Mouse (Mus musculus) hindbrain, embryonic 12.5 days (tissue): ENCODE measurements around the gene Cox15. TPM values are rescaled to one million over a fixed set of nuclear protein-coding genes. Genes with fewer than 3 reads are reported as not detected.

ENCODE experiments used
- ATAC-seq: fragments of 200-750 bp; cut with Nextera tagmentation; 2 replicates; pipeline ENCODE4 v1.8.0; 2017; ENCODE audit warnings: moderate TSS enrichment; ENCODE audit not compliant: low FRiP score
- H3K27ac ChIP-seq: fragments of 300-500 bp; sonication (generic); 2 replicates; pipeline ENCODE4 v1.5.1; 2016; ENCODE audit warnings: mild to moderate bottlenecking
- H3K27me3 ChIP-seq: fragments of 300-500 bp; sonication (generic); 2 replicates; pipeline ENCODE4 v1.6.1; 2016; ENCODE audit warnings: mild to moderate bottlenecking
- H3K36me3 ChIP-seq: fragments of 300-500 bp; sonication (generic); 2 replicates; pipeline ENCODE4 v1.6.1; 2016; ENCODE audit warnings: mild to moderate bottlenecking
- H3K4me1 ChIP-seq: fragments of 300-500 bp; sonication (generic); 2 replicates; pipeline ENCODE4 v1.6.1; 2016
- H3K4me2 ChIP-seq: fragments of 300-500 bp; sonication (generic); replicated peaks from 2 replicates; pipeline ENCODE4 v1.6.1; 2016; ENCODE audit warnings: mild to moderate bottlenecking
- H3K4me3 ChIP-seq: fragments of 300-500 bp; sonication (generic); 2 replicates; pipeline ENCODE4 v1.5.1; 2016; ENCODE audit warnings: mild to moderate bottlenecking
- H3K9ac ChIP-seq: fragments of 300-500 bp; sonication (generic); 2 replicates; pipeline ENCODE4 v1.6.1; 2016; ENCODE audit warnings: mild to moderate bottlenecking, moderate library complexity
- H3K9me3 ChIP-seq: fragments of 300-500 bp; sonication (generic); replicated peaks from 2 replicates; pipeline ENCODE4 v1.6.1; 2016; ENCODE audit warnings: mild to moderate bottlenecking
- WGBS: fragments of 180-500 bp; shearing (Covaris S2); methylation state at CpG from one replicate; pipeline ENCODE4 v1.1.7; 2016; 5-methylcytosine and 5-hydroxymethylcytosine counted together
- polyA plus RNA-seq: library from polyadenylated mRNA; unstranded; fragments of >200 nt; fragmentation: Nextera tagmentation; extraction: Ambion mirVana; gene quantifications from 2 replicates; pipeline ENCODE4 v1.2.1, GENCODE M21; 2016

The Cox15 gene
- polyA plus RNA-seq, result 12.0 and 13.7 TPM in 2 replicates

GRCm38 (mm10) chr19:43752489-43753225 lies at the start of gene Cox15, which contains the start of gene Cutc:
Gene Cox15, minus strand, starts transcription at chr19:43753000.
Gene Cutc, plus strand, starts transcription at chr19:43752996.
- ATAC-seq, result peak; percentile 95
- Histone ChIP-seq H3K4me2 (peak within 1 kb of the TSS; percentile 61), H3K9ac (peak within 1 kb of the TSS; percentile 66), H3K4me1 (peaks cover 4% of the 10 kb centered on the region), H3K9me3 (no peaks in the 10 kb centered on the region), H3K4me3 (peak within 1 kb of the TSS; percentile 67), H3K36me3 (peaks cover 13% of the 10 kb centered on the region), H3K27me3 (no peaks in the 10 kb centered on the region), H3K27ac (peak within 1 kb of the TSS; percentile 89)
- 1% methylated on average over 61 of the region's 62 CpGs for WGBS

- WGBS, result 83% methylated on average over 9 of the region's 9 CpGs
- Histone ChIP-seq H3K27ac (no peak overlapping the region), H3K4me3 (no peak overlapping the region), H3K27me3 (no peaks in the 10 kb centered on the region), H3K9me3 (no peaks in the 10 kb centered on the region), H3K4me1 (no peaks in the 10 kb centered on the region), H3K36me3 (no peaks in the 10 kb centered on the region), H3K9ac (no peak overlapping the region), H3K4me2 (no peak overlapping the region)
- ATAC-seq, result no peak
Measured at GRCm38 (mm10) chr19:43801427-43802051, 48.7 kb upstream of the Cox15 start.

GRCm38 (mm10) chr19:43797216-43797615 lies 44.4 kb upstream of the Cox15 start:
- Histone ChIP-seq H3K27me3 (no peaks in the 10 kb centered on the region), H3K4me2 (no peak overlapping the region), H3K4me1 (no peaks in the 10 kb centered on the region), H3K9ac (no peak overlapping the region), H3K9me3 (no peaks in the 10 kb centered on the region), H3K4me3 (no peak overlapping the region), H3K27ac (no peak overlapping the region), H3K36me3 (no peaks in the 10 kb centered on the region)
- 77% methylated on average over 5 of the region's 5 CpGs for WGBS
- ATAC-seq, result no peak

- no peak for ATAC-seq
- Histone ChIP-seq H3K9ac (no peak overlapping the region), H3K36me3 (no peaks in the 10 kb centered on the region), H3K4me3 (no peak overlapping the region), H3K9me3 (no peaks in the 10 kb centered on the region), H3K4me2 (no peak overlapping the region), H3K27me3 (no peaks in the 10 kb centered on the region), H3K4me1 (no peaks in the 10 kb centered on the region), H3K27ac (no peak overlapping the region)
- WGBS, result 85% methylated on average over 8 of the region's 8 CpGs
Measured at GRCm38 (mm10) chr19:43795511-43795910, 42.7 kb upstream of the Cox15 start.

- no peaks in the 10 kb centered on the region for H3K27me3 ChIP-seq
- H3K4me1 ChIP-seq, result no peaks in the 10 kb centered on the region
- no peak overlapping the region for H3K9ac ChIP-seq
- H3K27ac ChIP-seq, result no peak overlapping the region
- H3K36me3 ChIP-seq, result no peaks in the 10 kb centered on the region
- H3K4me3 ChIP-seq, result no peak overlapping the region
- ATAC-seq, result no peak
- no peaks in the 10 kb centered on the region for H3K9me3 ChIP-seq
- H3K4me2 ChIP-seq, result no peak overlapping the region
- 95% methylated on average over 1 of the region's 1 CpGs for WGBS
Measured at GRCm38 (mm10) chr19:43793951-43794350, 41.2 kb upstream of the Cox15 start.

GRCm38 (mm10) chr19:43792537-43792936 lies 39.7 kb upstream of the Cox15 start:
- Histone ChIP-seq H3K4me2 (no peak overlapping the region), H3K9me3 (no peaks in the 10 kb centered on the region), H3K4me1 (no peaks in the 10 kb centered on the region), H3K4me3 (no peak overlapping the region), H3K27me3 (no peaks in the 10 kb centered on the region), H3K9ac (no peak overlapping the region), H3K27ac (no peak overlapping the region), H3K36me3 (no peaks in the 10 kb centered on the region)
- 88% methylated on average over 4 of the region's 4 CpGs for WGBS
- ATAC-seq, result no peak

GRCm38 (mm10) chr19:43789817-43790216 lies 37.0 kb upstream of the Cox15 start:
- H3K36me3 ChIP-seq, result no peaks in the 10 kb centered on the region
- no peaks in the 10 kb centered on the region for H3K27me3 ChIP-seq
- H3K4me3 ChIP-seq, result no peak overlapping the region
- no peak for ATAC-seq
- WGBS, result 93% methylated on average over 7 of the region's 7 CpGs
- no peak overlapping the region for H3K27ac ChIP-seq
- no peaks in the 10 kb centered on the region for H3K9me3 ChIP-seq
- no peak overlapping the region for H3K9ac ChIP-seq
- H3K4me2 ChIP-seq, result no peak overlapping the region
- no peaks in the 10 kb centered on the region for H3K4me1 ChIP-seq

- WGBS, result 85% methylated on average over 13 of the region's 13 CpGs
- H3K27ac ChIP-seq, result no peak overlapping the region
Measured at GRCm38 (mm10) chr19:43786249-43787026, 33.6 kb upstream of the Cox15 start.

GRCm38 (mm10) chr19:43784761-43785160 lies 32.0 kb upstream of the Cox15 start:
- 83% methylated on average over 8 of the region's 8 CpGs for WGBS
- Histone ChIP-seq H3K27me3 (no peaks in the 10 kb centered on the region), H3K9me3 (no peaks in the 10 kb centered on the region), H3K9ac (no peak overlapping the region), H3K4me3 (no peak overlapping the region), H3K4me2 (no peak overlapping the region), H3K4me1 (no peaks in the 10 kb centered on the region), H3K36me3 (no peaks in the 10 kb centered on the region), H3K27ac (no peak overlapping the region)
- no peak for ATAC-seq

More at GRCm38 (mm10) chr19:43786249-43787026, 33.6 kb upstream of the Cox15 start:
- Histone ChIP-seq H3K36me3 (no peaks in the 10 kb centered on the region), H3K4me1 (no peaks in the 10 kb centered on the region), H3K9me3 (no peaks in the 10 kb centered on the region), H3K4me2 (no peak overlapping the region), H3K9ac (no peak overlapping the region), H3K4me3 (no peak overlapping the region), H3K27me3 (no peaks in the 10 kb centered on the region)
- no peak for ATAC-seq

- H3K36me3 ChIP-seq, result no peaks in the 10 kb centered on the region
- no peaks in the 10 kb centered on the region for H3K4me1 ChIP-seq
- H3K27me3 ChIP-seq, result no peaks in the 10 kb centered on the region
- 83% methylated on average over 3 of the region's 3 CpGs for WGBS
- H3K9me3 ChIP-seq, result no peaks in the 10 kb centered on the region
- ATAC-seq, result no peak
- H3K9ac ChIP-seq, result no peak within 1 kb of the TSS
- H3K4me2 ChIP-seq, result no peak within 1 kb of the TSS
- H3K4me3 ChIP-seq, result no peak within 1 kb of the TSS
- H3K27ac ChIP-seq, result no peak within 1 kb of the TSS
Measured at GRCm38 (mm10) chr19:43781980-43782379, 29.2 kb upstream of the Cox15 start, which contains the start of gene Abcc2. Gene Abcc2, plus strand, starts transcription at chr19:43782192.

- WGBS, result 87% methylated on average over 5 of the region's 5 CpGs
- no peaks in the 10 kb centered on the region for H3K27me3 ChIP-seq
- H3K9ac ChIP-seq, result no peak overlapping the region
Measured at GRCm38 (mm10) chr19:43780391-43780790, 27.6 kb upstream of the Cox15 start.

GRCm38 (mm10) chr19:43777308-43777707 lies 24.5 kb upstream of the Cox15 start:
- Histone ChIP-seq H3K9me3 (no peaks in the 10 kb centered on the region), H3K4me3 (no peak overlapping the region), H3K4me2 (no peak overlapping the region), H3K27me3 (no peaks in the 10 kb centered on the region), H3K9ac (no peak overlapping the region), H3K36me3 (no peaks in the 10 kb centered on the region), H3K4me1 (no peaks in the 10 kb centered on the region), H3K27ac (no peak overlapping the region)
- no peak for ATAC-seq
- WGBS, result 75% methylated on average over 2 of the region's 2 CpGs

More at GRCm38 (mm10) chr19:43780391-43780790, 27.6 kb upstream of the Cox15 start:
- Histone ChIP-seq H3K4me1 (no peaks in the 10 kb centered on the region), H3K36me3 (no peaks in the 10 kb centered on the region), H3K4me2 (no peak overlapping the region), H3K27ac (no peak overlapping the region), H3K9me3 (no peaks in the 10 kb centered on the region), H3K4me3 (no peak overlapping the region)
- ATAC-seq, result no peak
